Mouse (Mus musculus): ENCODE data around the gene Anp32b. TPM values are rescaled to one million over a fixed set of nuclear protein-coding genes. Genes with fewer than 3 reads are reported as not detected.
A peak's percentile ranks its signal among the peaks of the same experiment; 100 is the strongest.

Anp32b gene
- total and polyA plus RNA-seq, 2 experiments from 2014 or later, result 2.7 to 50.5 TPM

DNA sequence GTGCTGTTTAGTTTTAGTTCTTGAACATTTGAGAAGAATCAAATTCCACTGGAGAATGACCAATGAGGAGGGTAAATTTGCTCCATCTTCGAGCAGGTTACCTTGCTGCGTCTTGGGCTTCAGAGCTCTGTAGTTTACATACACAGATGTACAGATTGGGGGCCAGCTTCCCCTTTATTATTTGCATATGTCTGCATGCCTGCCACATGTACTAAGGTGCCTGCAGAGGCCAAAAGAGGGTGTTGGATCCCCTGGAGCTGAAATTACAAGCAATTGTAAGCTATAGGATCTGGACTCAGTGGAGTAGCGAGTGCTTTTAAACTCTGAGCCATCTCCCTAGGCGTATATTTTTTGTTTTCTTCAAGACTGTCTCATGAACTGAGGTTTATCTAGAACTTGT is 6.1 kb downstream of the Anp32b start:
- Histone ChIP-seq H3K9me3 (ENCODE audit: low read length) (no peaks in the 10 kb centered on the region), H3K4me3 (ENCODE audit: low read depth, low read length) (no peak overlapping the region), H3K9ac (replicated peaks; ENCODE audit: low read length, poor library complexity, severe bottlenecking) (no peak overlapping the region), H3K27ac (ENCODE audit: low read depth, low read length) (no peak overlapping the region), H3K36me3 (ENCODE audit: insufficient read depth, low read length) (no peaks in the 10 kb centered on the region; the same call in 1 of the 2 replicates), H3K27me3 (ENCODE audit: insufficient read depth, low read length) (no peaks in the 10 kb centered on the region), H3K4me1 (ENCODE audit: insufficient read depth, low read length) (no peaks in the 10 kb centered on the region), H3K4me2 (ENCODE audit: low read depth, low read length, poor library complexity, severe bottlenecking) (no peak overlapping the region)
- 95% methylated on average over 4 of the region's 4 CpGs for WGBS
- DNase-seq (ENCODE audit: low spot score), result no peak
- ATAC-seq (ENCODE audit: low FRiP score), result no peak
- TF ChIP-seq CTCF (IDR thresholded peaks at IDR 0.05), result no peak

DNA sequence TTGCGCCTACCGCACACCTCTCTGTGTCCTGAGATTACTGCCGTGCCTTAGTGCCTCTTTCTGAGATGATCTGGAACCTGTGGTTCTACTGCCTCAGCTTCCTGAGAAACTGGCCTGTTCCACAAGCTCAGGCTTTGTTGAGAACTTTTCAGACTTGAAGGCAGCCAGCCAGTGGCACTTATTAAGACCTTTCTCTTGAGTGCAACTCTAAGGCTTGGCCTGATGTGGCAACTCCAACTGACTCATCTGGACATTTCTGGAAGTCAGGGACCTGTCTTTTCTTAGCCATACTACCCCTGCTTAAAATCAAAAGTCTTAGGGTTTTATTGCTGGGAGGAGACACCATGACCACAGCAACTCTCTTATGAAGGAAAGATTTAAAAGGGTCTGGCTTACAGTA is 6.5 kb downstream of the Anp32b start:
- Histone ChIP-seq H3K27ac (ENCODE audit: low read depth, low read length) (no peak overlapping the region), H3K9me3 (ENCODE audit: low read length) (no peaks in the 10 kb centered on the region), H3K4me2 (ENCODE audit: low read depth, low read length, poor library complexity, severe bottlenecking) (no peak overlapping the region), H3K4me1 (ENCODE audit: insufficient read depth, low read length) (no peaks in the 10 kb centered on the region), H3K4me3 (ENCODE audit: low read depth, low read length) (no peak overlapping the region), H3K9ac (replicated peaks; ENCODE audit: low read length, poor library complexity, severe bottlenecking) (no peak overlapping the region), H3K27me3 (ENCODE audit: insufficient read depth, low read length) (no peaks in the 10 kb centered on the region), H3K36me3 (ENCODE audit: insufficient read depth, low read length) (no peaks in the 10 kb centered on the region; the same call in 1 of the 2 replicates)
- no peak for TF ChIP-seq CTCF (IDR thresholded peaks at IDR 0.05)
- ATAC-seq (ENCODE audit: low FRiP score) (no peak), DNase-seq (ENCODE audit: low spot score) (no peak)
- 96% methylated on average over 3 of the region's 3 CpGs for WGBS

GRCm38 (mm10) chr4:46458411-46458810 is 7.7 kb downstream of the Anp32b start:
- Histone ChIP-seq H3K9me3 (ENCODE audit: low read length) (no peaks in the 10 kb centered on the region), H3K4me2 (ENCODE audit: low read depth, low read length, poor library complexity, severe bottlenecking) (no peak overlapping the region), H3K4me1 (ENCODE audit: insufficient read depth, low read length) (no peaks in the 10 kb centered on the region), H3K27me3 (ENCODE audit: insufficient read depth, low read length) (no peaks in the 10 kb centered on the region), H3K36me3 (ENCODE audit: insufficient read depth, low read length) (no peaks in the 10 kb centered on the region; the same call in 1 of the 2 replicates), H3K27ac (ENCODE audit: low read depth, low read length) (no peak overlapping the region), H3K4me3 (ENCODE audit: low read depth, low read length) (no peak overlapping the region), H3K9ac (replicated peaks; ENCODE audit: low read length, poor library complexity, severe bottlenecking) (no peak overlapping the region)
- DNase-seq (ENCODE audit: low spot score) (no peak), ATAC-seq (ENCODE audit: low FRiP score) (no peak)
- TF ChIP-seq CTCF (IDR thresholded peaks at IDR 0.05), result peak; percentile 26
- WGBS, result 92% methylated on average over 2 of the region's 2 CpGs

DNA sequence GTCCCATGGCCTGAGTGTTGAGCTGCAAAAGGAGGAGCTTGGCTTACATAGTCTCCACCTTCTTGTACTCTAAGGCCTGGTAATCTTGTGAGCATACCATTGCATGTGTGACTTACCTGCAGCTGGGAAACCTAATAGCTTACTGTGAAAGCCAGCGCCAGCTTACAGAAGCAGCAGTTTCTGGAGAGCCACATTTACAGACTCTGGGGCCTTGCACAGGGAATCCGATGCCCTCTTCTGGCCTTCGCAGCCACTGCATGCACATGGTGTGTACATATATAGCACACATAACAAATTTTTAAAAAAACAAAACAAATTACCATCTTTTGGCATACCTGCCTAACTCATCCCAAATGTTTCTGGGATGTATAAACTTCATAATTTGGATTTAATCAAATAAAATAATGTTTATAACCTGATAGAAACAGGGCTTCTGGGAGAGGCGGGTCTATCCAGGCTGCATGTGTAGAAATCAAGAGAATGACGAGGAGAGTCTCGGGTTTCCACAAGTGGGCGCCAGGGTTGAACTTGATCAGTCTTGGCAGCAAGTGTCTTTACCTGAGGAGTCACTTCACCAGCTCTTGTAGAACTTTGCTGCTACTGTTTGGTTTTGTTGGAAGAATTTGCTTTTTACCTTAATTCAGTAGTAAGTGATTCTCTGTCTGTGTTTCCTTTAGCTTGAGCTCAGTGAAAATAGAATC is 12.6 kb downstream of the Anp32b start:
- 90% methylated on average over 7 of the region's 7 CpGs for WGBS
- DNase-seq (ENCODE audit: low spot score) (peak; percentile 34), ATAC-seq (ENCODE audit: low FRiP score) (no peak)
- Histone ChIP-seq H3K27me3 (ENCODE audit: insufficient read depth, low read length) (no peaks in the 10 kb centered on the region), H3K4me1 (ENCODE audit: insufficient read depth, low read length) (no peaks in the 10 kb centered on the region), H3K9ac (replicated peaks; ENCODE audit: low read length, poor library complexity, severe bottlenecking) (no peak overlapping the region), H3K4me3 (ENCODE audit: low read depth, low read length) (no peak overlapping the region), H3K9me3 (ENCODE audit: low read length) (no peaks in the 10 kb centered on the region), H3K27ac (ENCODE audit: low read depth, low read length) (no peak overlapping the region), H3K4me2 (ENCODE audit: low read depth, low read length, poor library complexity, severe bottlenecking) (no peak overlapping the region), H3K36me3 (ENCODE audit: insufficient read depth, low read length) (peaks cover 19% of the 10 kb centered on the region; the same call in 1 of the 2 replicates)
- peak; percentile 69 for TF ChIP-seq CTCF (IDR thresholded peaks at IDR 0.05)

DNA sequence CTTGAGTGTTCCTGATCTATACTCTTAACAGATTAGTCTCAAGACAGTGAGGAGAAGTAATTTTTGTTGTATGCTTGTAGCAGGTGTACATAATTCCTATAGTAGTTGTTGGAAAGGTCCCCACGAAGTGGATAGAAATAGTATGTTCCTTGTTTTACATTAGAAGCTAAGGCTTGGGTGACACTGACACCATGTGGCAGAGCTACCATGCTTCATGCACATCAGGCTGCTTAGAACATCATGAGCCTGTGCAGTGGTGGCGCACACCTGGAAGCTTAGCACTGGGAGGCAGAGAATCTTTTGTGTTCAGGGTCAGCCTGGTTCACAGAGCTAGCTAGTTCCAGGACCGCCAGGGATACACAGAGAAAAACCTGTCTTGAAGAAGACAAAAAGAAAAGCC is 15.0 kb downstream of the Anp32b start:
- ATAC-seq (ENCODE audit: low FRiP score), result no peak
- no peak overlapping the region for H3K4me3 ChIP-seq (ENCODE audit: low read depth, low read length)
- peak; percentile 44 for DNase-seq (ENCODE audit: low spot score)

DNA sequence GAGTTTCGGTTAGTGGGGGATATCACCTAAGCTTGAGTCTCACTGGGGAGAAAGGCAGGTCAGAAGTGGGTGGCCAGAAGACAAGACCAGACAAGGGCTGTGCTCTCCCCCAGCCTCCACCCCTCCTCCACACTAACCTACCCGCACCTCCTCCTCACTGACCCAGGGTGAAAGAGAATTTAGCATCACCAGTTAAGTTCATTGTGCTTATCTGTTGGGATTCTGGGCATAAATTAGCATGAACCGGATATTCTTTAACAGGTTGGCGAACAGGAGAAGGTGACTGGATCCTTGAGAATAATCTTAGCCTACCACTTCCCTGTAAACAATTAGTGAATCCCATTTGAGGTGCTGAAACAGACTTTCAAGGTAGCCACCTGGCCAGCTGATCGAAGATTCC is 24.4 kb downstream of the Anp32b start:
- Histone ChIP-seq H3K4me2 (ENCODE audit: low read depth, low read length, poor library complexity, severe bottlenecking) (no peak overlapping the region), H3K4me1 (ENCODE audit: insufficient read depth, low read length) (no peaks in the 10 kb centered on the region), H3K9ac (replicated peaks; ENCODE audit: low read length, poor library complexity, severe bottlenecking) (no peak overlapping the region), H3K27ac (ENCODE audit: low read depth, low read length) (no peak overlapping the region), H3K4me3 (ENCODE audit: low read depth, low read length) (no peak overlapping the region), H3K27me3 (ENCODE audit: insufficient read depth, low read length) (no peaks in the 10 kb centered on the region), H3K9me3 (ENCODE audit: low read length) (no peaks in the 10 kb centered on the region), H3K36me3 (ENCODE audit: insufficient read depth, low read length) (peaks cover 30% of the 10 kb centered on the region)
- 96% methylated on average over 5 of the region's 5 CpGs for WGBS
- DNase-seq (ENCODE audit: low spot score), result no peak
- no peak for TF ChIP-seq CTCF (IDR thresholded peaks at IDR 0.05)
- ATAC-seq (ENCODE audit: low FRiP score), result no peak

More for the DNA sequence above, 15.0 kb downstream of the Anp32b start:
- Histone ChIP-seq H3K4me2 (ENCODE audit: low read depth, low read length, poor library complexity, severe bottlenecking) (no peak overlapping the region), H3K4me1 (ENCODE audit: insufficient read depth, low read length) (no peaks in the 10 kb centered on the region), H3K27me3 (ENCODE audit: insufficient read depth, low read length) (no peaks in the 10 kb centered on the region), H3K36me3 (ENCODE audit: insufficient read depth, low read length) (peaks cover 19% of the 10 kb centered on the region; the same call in 1 of the 2 replicates), H3K27ac (ENCODE audit: low read depth, low read length) (no peak overlapping the region), H3K9me3 (ENCODE audit: low read length) (no peaks in the 10 kb centered on the region), H3K9ac (replicated peaks; ENCODE audit: low read length, poor library complexity, severe bottlenecking) (no peak overlapping the region)
- WGBS, result 83% methylated on average over 3 of the region's 3 CpGs
- TF ChIP-seq CTCF (IDR thresholded peaks at IDR 0.05), result peak; percentile 69

All from midbrain, postnatal 0 days (tissue).